ENCODE assay signal across 8 mouse cellular contexts in the genomic region with DNA sequence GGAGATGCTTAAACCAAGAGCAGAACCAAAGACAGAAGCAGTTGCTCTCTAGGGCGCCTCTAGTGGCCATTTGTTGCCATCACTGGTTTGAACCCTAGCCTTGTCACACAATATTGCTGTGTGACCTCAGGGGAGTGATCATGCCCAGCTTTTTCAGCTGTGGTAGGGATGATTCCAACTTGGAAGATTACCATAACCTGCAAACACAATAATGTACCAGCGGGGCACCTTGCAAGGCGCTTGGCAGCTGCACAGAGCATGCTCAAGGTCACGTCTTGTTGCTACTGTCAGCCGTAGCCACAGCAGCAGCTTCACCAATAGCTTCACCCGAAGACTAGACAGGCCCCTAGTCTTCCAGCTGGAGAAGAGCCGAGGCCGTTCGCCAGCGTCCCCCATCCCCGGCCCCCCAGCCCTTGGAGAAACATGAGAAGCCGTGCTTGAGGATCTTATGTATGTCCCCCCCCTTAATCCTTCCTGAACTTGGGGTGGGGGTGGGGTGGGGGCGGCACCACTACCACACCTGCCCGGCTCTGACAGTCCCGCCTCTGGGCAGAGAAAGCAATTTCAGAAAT. TPM values are rescaled to one million over a fixed set of nuclear protein-coding genes. Genes with fewer than 3 reads are reported as not detected.
A peak's percentile ranks its signal among the peaks of the same experiment; 100 is the strongest.
DNase-seq lines count a peak whose midpoint lies in the region; ATAC-seq lines count a peak whose summit lies in the region.

No protein-coding gene starts in this region.

- H3K36me3 ChIP-seq in heart, embryonic 14.5 days (ENCODE audit: control insufficient read depth, insufficient read depth, low read length) = no peaks in the 10 kb centered on the region
- H3K36me3 ChIP-seq in midbrain, embryonic 13.5 days = no peaks in the 10 kb centered on the region

- 25% methylated on average over 15 of the region's 15 CpGs for WGBS in heart, embryonic 14.5 days
- 22% methylated on average over 15 of the region's 15 CpGs for WGBS in midbrain, embryonic 13.5 days

- intact Hi-C loops in left cerebral cortex, postnatal 4 days (cut with DNase I) = no loop called here
- intact Hi-C loops in left cerebral cortex, postnatal 10 days (cut with DNase I) = no loop called here
- intact Hi-C loops in gastrocnemius, postnatal 14 days (cut with DNase I; ENCODE audit: low total_unique reads) = no loop called here

- peak overlapping the region; percentile 54 for H3K9ac ChIP-seq in heart, embryonic 14.5 days (ENCODE audit: low read length)
- peak overlapping the region; percentile 41; the same call in 1 of the 2 replicates for H3K9ac ChIP-seq in midbrain, embryonic 13.5 days (replicated peaks)

- H3K9me3 ChIP-seq in heart, embryonic 14.5 days (ENCODE audit: control insufficient read depth, low read length) = no peaks in the 10 kb centered on the region
- H3K9me3 ChIP-seq in midbrain, embryonic 13.5 days = no peaks in the 10 kb centered on the region

- DNase-seq in left cerebral cortex, postnatal 4 days = peak; percentile 70
- no peak for DNase-seq in left cerebral cortex, postnatal 10 days (ENCODE audit: extremely low spot score in 1 of 2, low spot score in 2 of 2)
- DNase-seq in cerebellum, adult 18-20 months = peak; percentile 52 to 58
- DNase-seq in kidney, postnatal 14 days = peak; percentile 52
- no peak for DNase-seq in gastrocnemius, postnatal 14 days
- no peak for DNase-seq in T-cell, adult 2 months (ENCODE audit: low spot score)

- no peaks in the 10 kb centered on the region for H3K27me3 ChIP-seq in heart, embryonic 14.5 days (ENCODE audit: control insufficient read depth, insufficient read depth, low read length)
- H3K27me3 ChIP-seq in midbrain, embryonic 13.5 days = no peaks in the 10 kb centered on the region

- H3K4me3 ChIP-seq in heart, embryonic 14.5 days (ENCODE audit: control insufficient read depth in 1 of 2, insufficient read depth in 1 of 2, low read depth in 1 of 2, low read length in 2 of 2) = peak overlapping the region; percentile 26 to 29
- no peak overlapping the region for H3K4me3 ChIP-seq in midbrain, embryonic 13.5 days (replicated peaks)

- H3K27ac ChIP-seq in heart, embryonic 14.5 days (replicated peaks in 1 of 2; ENCODE audit: control insufficient read depth in 1 of 2, insufficient read depth in 1 of 2, low read depth in 2 of 2, low read length in 2 of 2) = no peak overlapping the region
- H3K27ac ChIP-seq in midbrain, embryonic 13.5 days = peak overlapping the region; percentile 56

- peak overlapping the region; percentile 76 for H3K4me2 ChIP-seq in heart, embryonic 14.5 days (ENCODE audit: low read length)
- H3K4me2 ChIP-seq in midbrain, embryonic 13.5 days (replicated peaks) = peak overlapping the region; percentile 45

- no peak for ATAC-seq in heart, embryonic 14.5 days (ENCODE audit: insufficient number of reproducible peaks, insufficient read depth, low FRiP score, low read depth)
- ATAC-seq in midbrain, embryonic 13.5 days = peak; percentile 65

- peaks cover 8 to 9% of the 10 kb centered on the region in 2 experiments; a peak in 2 of 4 replicates for H3K4me1 ChIP-seq in heart, embryonic 14.5 days (ENCODE audit: control insufficient read depth in 2 of 2, insufficient read depth in 2 of 2, low read length in 2 of 2)
- H3K4me1 ChIP-seq in midbrain, embryonic 13.5 days (replicated peaks) = peaks cover 31% of the 10 kb centered on the region

RNA-seq across cellular contexts. Expression of a gene that starts 23.9 kb away (rescaled TPM):
- total RNA-seq in left cerebral cortex, postnatal 4 days (2021) = 10 to 100 TPM; 74.3 to 84.6 TPM
- 10 to 100 TPM; 71.8 to 76.4 TPM for total RNA-seq in left cerebral cortex, postnatal 10 days (2021)
- 60.4 and 63.5 TPM in 2 replicates for polyA plus RNA-seq in heart, embryonic 14.5 days (2014; fragmentation: Nextera tagmentation; extraction: Ambion mirVana)
- 90.5 and 96.1 TPM in 2 replicates for polyA plus RNA-seq in midbrain, embryonic 13.5 days (2015; fragmentation: Nextera tagmentation; extraction: Ambion mirVana)
- 10 to 100 TPM; 40.0 to 43.5 TPM for total RNA-seq in gastrocnemius, postnatal 14 days (2021)

RNA-seq across cellular contexts. Expression of a gene that starts 28.1 kb away (rescaled TPM):
- total RNA-seq in left cerebral cortex, postnatal 4 days (2021) = not detected
- total RNA-seq in left cerebral cortex, postnatal 10 days (2021) = under 1 TPM in 1 of 2 experiments, not detected in 1; 0.08 TPM
- polyA plus RNA-seq in heart, embryonic 14.5 days (2014; fragmentation: Nextera tagmentation; extraction: Ambion mirVana) = 0.45 and 0.65 TPM in 2 replicates
- 0.50 and 0.52 TPM in 2 replicates for polyA plus RNA-seq in midbrain, embryonic 13.5 days (2015; fragmentation: Nextera tagmentation; extraction: Ambion mirVana)
- total RNA-seq in gastrocnemius, postnatal 14 days (2021) = under 1 TPM in 1 of 2 experiments, not detected in 1; 0.09 TPM

RNA-seq across cellular contexts. Expression of a gene that starts 52.4 kb away (rescaled TPM):
- total RNA-seq in left cerebral cortex, postnatal 4 days (2021) = 1 to 10 TPM; 2.5 to 2.8 TPM
- total RNA-seq in left cerebral cortex, postnatal 10 days (2021) = under 1 TPM; 0.69 to 0.99 TPM
- polyA plus RNA-seq in heart, embryonic 14.5 days (2014; fragmentation: Nextera tagmentation; extraction: Ambion mirVana) = not detected in 2 replicates
- polyA plus RNA-seq in midbrain, embryonic 13.5 days (2015; fragmentation: Nextera tagmentation; extraction: Ambion mirVana) = 15.7 and 18.6 TPM in 2 replicates
- total RNA-seq in gastrocnemius, postnatal 14 days (2021) = under 1 TPM in 1 of 2 experiments, not detected in 1; 0.18 TPM

Comparison
In these comparisons a context has a peak if more than half of its experiments do, and no peak if none do; other contexts are left out.
1. DNase-seq: peak in left cerebral cortex, postnatal 4 days (single experiment), cerebellum, adult 18-20 months (2 of 2) and kidney, postnatal 14 days (single experiment); none in left cerebral cortex, postnatal 10 days (0 of 2), gastrocnemius, postnatal 14 days (single experiment) and T-cell, adult 2 months (single experiment).